8 mouse cellular contexts compared by ENCODE assay signal in genomic region chr9:83349504-83349903, GRCm38 (mm10).
DNase-seq lines count a peak whose midpoint lies in the region; ATAC-seq and TF ChIP-seq lines count a peak whose summit lies in the region.

No protein-coding gene starts in this region.

- no peak overlapping the region for H3K27ac ChIP-seq in heart, adult 2 months
- H3K27ac ChIP-seq in heart, embryonic 12.5 days (ENCODE audit: poor library complexity, severe bottlenecking): no peak overlapping the region
- H3K27ac ChIP-seq in embryonic fibroblast, embryonic 13.5 days (ENCODE audit: insufficient read depth, low read length): 0 out of 2 replicates have a peak overlapping the region, but pooled peaks have one; percentile 7
- no peak overlapping the region; the same call in 1 of the 2 replicates for H3K27ac ChIP-seq in hindbrain, embryonic 12.5 days
- H3K27ac ChIP-seq in limb, embryonic 15.5 days: peak overlapping the region; percentile 57

- no peak for TF ChIP-seq POLR2A in heart, adult 2 months (IDR thresholded peaks at IDR 0.05; ENCODE audit: insufficient read depth, low read depth, low read length)
- no peak for TF ChIP-seq POLR2A in embryonic fibroblast, embryonic 13.5 days (IDR thresholded peaks at IDR 0.05; ENCODE audit: low read depth, low read length)

- no peaks in the 10 kb centered on the region for H3K27me3 ChIP-seq in heart, adult 2 months (ENCODE audit: control insufficient read depth, insufficient read depth, low read length)
- no peaks in the 10 kb centered on the region for H3K27me3 ChIP-seq in heart, embryonic 12.5 days (replicated peaks)
- H3K27me3 ChIP-seq in hindbrain, embryonic 12.5 days: no peaks in the 10 kb centered on the region; the same call in 1 of the 2 replicates
- H3K27me3 ChIP-seq in limb, embryonic 15.5 days: no peaks in the 10 kb centered on the region

- intact Hi-C loops in heart, adult 2 months (cut with DNase I): loop anchor here (5.0 kb wide), 1 partner anchor 92 kb away; no protein-coding TSS in a partner anchor

- H3K4me1 ChIP-seq in heart, adult 2 months (ENCODE audit: control insufficient read depth, insufficient read depth, low read length): peaks cover 4% of the 10 kb centered on the region
- H3K4me1 ChIP-seq in heart, embryonic 12.5 days (replicated peaks): peaks cover 19% of the 10 kb centered on the region
- H3K4me1 ChIP-seq in embryonic fibroblast, embryonic 13.5 days (ENCODE audit: control insufficient read depth, insufficient read depth, low read length): peaks cover 10% of the 10 kb centered on the region
- H3K4me1 ChIP-seq in hindbrain, embryonic 12.5 days: peaks cover 21% of the 10 kb centered on the region
- peaks cover 28% of the 10 kb centered on the region for H3K4me1 ChIP-seq in limb, embryonic 15.5 days

- H3K9ac ChIP-seq in heart, adult 2 months (ENCODE audit: low read depth, low read length): no peak overlapping the region
- no peak overlapping the region for H3K9ac ChIP-seq in heart, embryonic 12.5 days
- peak overlapping the region; percentile 18; the same call in 1 of the 2 replicates for H3K9ac ChIP-seq in hindbrain, embryonic 12.5 days
- no peak overlapping the region for H3K9ac ChIP-seq in limb, embryonic 15.5 days

- no peak for ATAC-seq in heart, embryonic 12.5 days (ENCODE audit: insufficient number of reproducible peaks, low FRiP score)
- peak; percentile 55; the same call in 1 of the 2 replicates for ATAC-seq in hindbrain, embryonic 12.5 days (ENCODE audit: low FRiP score)
- peak; percentile 71; the same call in 1 of the 2 replicates for ATAC-seq in limb, embryonic 15.5 days (ENCODE audit: insufficient number of reproducible peaks, low FRiP score, low TSS enrichment, low read depth)

- H3K9me3 ChIP-seq in heart, embryonic 12.5 days (replicated peaks): no peaks in the 10 kb centered on the region
- H3K9me3 ChIP-seq in hindbrain, embryonic 12.5 days (replicated peaks): no peaks in the 10 kb centered on the region
- H3K9me3 ChIP-seq in limb, embryonic 15.5 days: no peaks in the 10 kb centered on the region

- no peaks in the 10 kb centered on the region for H3K36me3 ChIP-seq in heart, adult 2 months (ENCODE audit: control insufficient read depth, insufficient read depth, low read length)
- H3K36me3 ChIP-seq in heart, embryonic 12.5 days: no peaks in the 10 kb centered on the region
- H3K36me3 ChIP-seq in hindbrain, embryonic 12.5 days: no peaks in the 10 kb centered on the region
- no peaks in the 10 kb centered on the region for H3K36me3 ChIP-seq in limb, embryonic 15.5 days

- peak; percentile 27 to 32 for DNase-seq in heart, adult 2 months
- peak; percentile 69 for DNase-seq in right cerebral cortex, postnatal 25 days
- DNase-seq in adrenal gland, adult 2 months: no peak
- DNase-seq in thymus, postnatal 14 days: no peak

- H3K4me3 ChIP-seq in heart, adult 2 months: no peak overlapping the region
- no peak overlapping the region for H3K4me3 ChIP-seq in heart, embryonic 12.5 days
- H3K4me3 ChIP-seq in embryonic fibroblast, embryonic 13.5 days (ENCODE audit: insufficient read depth, low read length): no peak overlapping the region
- H3K4me3 ChIP-seq in hindbrain, embryonic 12.5 days: no peak overlapping the region
- H3K4me3 ChIP-seq in limb, embryonic 15.5 days: no peak overlapping the region

- H3K79me2 ChIP-seq in heart, adult 2 months (replicated peaks; ENCODE audit: control insufficient read depth, insufficient read depth, low read length): no peaks in the 10 kb centered on the region

- TF ChIP-seq EP300 in heart, adult 2 months (IDR thresholded peaks at IDR 0.05; ENCODE audit: insufficient read depth, low read depth, low read length): no peak

- no peak overlapping the region for H3K4me2 ChIP-seq in heart, embryonic 12.5 days
- no peak overlapping the region for H3K4me2 ChIP-seq in hindbrain, embryonic 12.5 days (replicated peaks)
- H3K4me2 ChIP-seq in limb, embryonic 15.5 days: 0 out of 2 replicates have a peak overlapping the region, but pooled peaks have one; percentile 24

- no peak for TF ChIP-seq CTCF in heart, adult 2 months (IDR thresholded peaks at IDR 0.05)
- TF ChIP-seq CTCF in embryonic fibroblast, embryonic 13.5 days (IDR thresholded peaks at IDR 0.05; ENCODE audit: borderline replicate concordance, insufficient read depth, low read length): no peak

- 41% methylated on average over 3 of the region's 3 CpGs for WGBS in heart, adult 2 months
- WGBS in heart, embryonic 12.5 days: 11% methylated on average over 3 of the region's 3 CpGs
- 2% methylated on average over 3 of the region's 3 CpGs for WGBS in hindbrain, embryonic 12.5 days
- WGBS in limb, embryonic 15.5 days: 3% methylated on average over 3 of the region's 3 CpGs

Comparison
In these comparisons a context has a peak if more than half of its experiments do, and no peak if none do; other contexts are left out.
1. DNase-seq: peak in heart, adult 2 months (2 of 2) and right cerebral cortex, postnatal 25 days (single experiment); none in adrenal gland, adult 2 months (single experiment) and thymus, postnatal 14 days (single experiment).
2. H3K27ac ChIP-seq: peak in embryonic fibroblast, embryonic 13.5 days (single experiment) and limb, embryonic 15.5 days (single experiment); none in heart, adult 2 months (single experiment), heart, embryonic 12.5 days (single experiment) and hindbrain, embryonic 12.5 days (single experiment).